Mouse (Mus musculus) lung, embryonic 16.5 days (tissue): ENCODE measurements around the gene Cryzl1. TPM values are rescaled to one million over a fixed set of nuclear protein-coding genes. Genes with fewer than 3 reads are reported as not detected.

Source experiments
- ATAC-seq: fragments of 200-750 bp; cut with Nextera tagmentation; 2 replicates; pipeline ENCODE4 v1.8.0; 2017; ENCODE audit warnings: low read depth, mild to moderate bottlenecking, moderate library complexity
- H3K27ac ChIP-seq: fragments of 300-500 bp; sonication (generic); 2 replicates; pipeline ENCODE4 v1.5.1; 2014; ENCODE audit warnings: mild to moderate bottlenecking, control low read depth, low read length
- H3K27me3 ChIP-seq: fragments of 300-500 bp; sonication (generic); 2 replicates; pipeline ENCODE4 v1.6.1; 2014; ENCODE audit warnings: low read depth, low read length, mixed read lengths; ENCODE audit not compliant: control insufficient read depth, insufficient read depth
- H3K36me3 ChIP-seq: fragments of 300-500 bp; sonication (generic); 2 replicates; pipeline ENCODE4 v1.6.1; 2014; ENCODE audit warnings: low read length; ENCODE audit not compliant: control insufficient read depth, insufficient read depth
- H3K4me1 ChIP-seq: fragments of 300-500 bp; sonication (generic); replicated peaks from 2 replicates; pipeline ENCODE4 v1.6.1; 2014; ENCODE audit warnings: low read length, mixed read lengths; ENCODE audit not compliant: control insufficient read depth, insufficient read depth
- H3K4me2 ChIP-seq: fragments of 300-500 bp; sonication (generic); 2 replicates; pipeline ENCODE4 v1.6.1; 2014; ENCODE audit warnings: low read depth, low read length, control low read depth
- H3K4me3 ChIP-seq: fragments of 300-500 bp; sonication (generic); 2 replicates; pipeline ENCODE4 v1.5.1; 2014; ENCODE audit warnings: mild to moderate bottlenecking, low read length, control low read depth
- H3K9ac ChIP-seq: fragments of 300-500 bp; sonication (generic); 2 replicates; pipeline ENCODE4 v1.6.1; 2014; ENCODE audit warnings: low read length, control low read depth
- H3K9me3 ChIP-seq: fragments of 300-500 bp; sonication (generic); 2 replicates; pipeline ENCODE4 v1.6.1; 2016; ENCODE audit warnings: low read length; ENCODE audit not compliant: control insufficient read depth
- WGBS: fragments of 180-500 bp; shearing (Covaris S2); extraction: QIAGEN DNeasy Blood & Tissue Kit; methylation state at CpG from one replicate; pipeline ENCODE4 v1.1.7; 2014; 5-methylcytosine and 5-hydroxymethylcytosine counted together
- polyA plus RNA-seq: library from polyadenylated mRNA; unstranded; fragments of >200 nt; fragmentation: Nextera tagmentation; extraction: Ambion mirVana; gene quantifications from 2 replicates; pipeline ENCODE4 v1.2.1, GENCODE M21; 2015

The Cryzl1 gene
- polyA plus RNA-seq, 1 experiment from 2014 or later, result 75.1 TPM

- no peaks in the 10 kb centered on the region for H3K36me3 ChIP-seq
- no peak overlapping the region for H3K27ac ChIP-seq
- peaks cover 18% of the 10 kb centered on the region for H3K4me1 ChIP-seq
- 54% methylated on average over 6 of the region's 6 CpGs for WGBS
- H3K4me3 ChIP-seq, result no peak overlapping the region
- ATAC-seq, result no peak
- H3K4me2 ChIP-seq, result no peak overlapping the region
- no peaks in the 10 kb centered on the region for H3K27me3 ChIP-seq
- no peak overlapping the region for H3K9ac ChIP-seq
- H3K9me3 ChIP-seq, result no peaks in the 10 kb centered on the region
Measured at GRCm38 (mm10) chr16:91764414-91764813, 35.6 kb upstream of the Cryzl1 start.

- 50% methylated on average over 6 of the region's 6 CpGs for WGBS
- ATAC-seq, result 0 out of 2 replicates have a peak, but pooled peaks have one; percentile 47
- H3K27me3 ChIP-seq, result no peaks in the 10 kb centered on the region
- no peaks in the 10 kb centered on the region for H3K36me3 ChIP-seq
- H3K4me1 ChIP-seq, result peaks cover 18% of the 10 kb centered on the region
- H3K9me3 ChIP-seq, result no peaks in the 10 kb centered on the region
- no peak overlapping the region for H3K9ac ChIP-seq
- no peak overlapping the region for H3K4me3 ChIP-seq
- H3K4me2 ChIP-seq, result no peak overlapping the region
- no peak overlapping the region for H3K27ac ChIP-seq
Measured at GRCm38 (mm10) chr16:91763975-91764374, 35.2 kb upstream of the Cryzl1 start.

GRCm38 (mm10) chr16:91762476-91762875 lies 33.7 kb upstream of the Cryzl1 start:
- H3K4me1 ChIP-seq, result peaks cover 18% of the 10 kb centered on the region
- ATAC-seq, result no peak
- 62% methylated on average over 7 of the region's 7 CpGs for WGBS

GRCm38 (mm10) chr16:91761761-91762160 lies 33.0 kb upstream of the Cryzl1 start:
- Histone ChIP-seq H3K4me2 (no peak overlapping the region), H3K4me3 (no peak overlapping the region), H3K4me1 (peaks cover 15% of the 10 kb centered on the region), H3K27ac (no peak overlapping the region), H3K27me3 (no peaks in the 10 kb centered on the region), H3K9me3 (no peaks in the 10 kb centered on the region), H3K36me3 (no peaks in the 10 kb centered on the region), H3K9ac (no peak overlapping the region)
- 59% methylated on average over 3 of the region's 3 CpGs for WGBS
- no peak for ATAC-seq

More at GRCm38 (mm10) chr16:91762476-91762875, 33.7 kb upstream of the Cryzl1 start:
- H3K4me3 ChIP-seq, result no peak overlapping the region
- no peaks in the 10 kb centered on the region for H3K36me3 ChIP-seq
- no peaks in the 10 kb centered on the region for H3K9me3 ChIP-seq
- H3K9ac ChIP-seq, result no peak overlapping the region
- H3K4me2 ChIP-seq, result no peak overlapping the region
- no peak overlapping the region for H3K27ac ChIP-seq
- no peaks in the 10 kb centered on the region for H3K27me3 ChIP-seq

GRCm38 (mm10) chr16:91761202-91761601 lies 32.4 kb upstream of the Cryzl1 start:
- 0 out of 2 replicates have a peak, but pooled peaks cover 12% of the 10 kb centered on the region for H3K4me1 ChIP-seq
- no peak overlapping the region for H3K4me2 ChIP-seq
- no peak overlapping the region for H3K27ac ChIP-seq
- H3K4me3 ChIP-seq, result no peak overlapping the region
- no peaks in the 10 kb centered on the region for H3K9me3 ChIP-seq
- WGBS, result 82% methylated on average over 9 of the region's 9 CpGs
- H3K27me3 ChIP-seq, result no peaks in the 10 kb centered on the region
- no peak for ATAC-seq
- no peaks in the 10 kb centered on the region for H3K36me3 ChIP-seq
- H3K9ac ChIP-seq, result no peak overlapping the region

GRCm38 (mm10) chr16:91754957-91755356 lies 26.2 kb upstream of the Cryzl1 start:
- no peak overlapping the region for H3K9ac ChIP-seq
- no peak overlapping the region for H3K27ac ChIP-seq
- H3K4me3 ChIP-seq, result no peak overlapping the region
- no peak overlapping the region for H3K4me2 ChIP-seq
- 79% methylated on average over 6 of the region's 6 CpGs for WGBS
- H3K27me3 ChIP-seq, result no peaks in the 10 kb centered on the region
- H3K4me1 ChIP-seq, result no peaks in the 10 kb centered on the region
- H3K9me3 ChIP-seq, result no peaks in the 10 kb centered on the region
- no peaks in the 10 kb centered on the region for H3K36me3 ChIP-seq
- no peak for ATAC-seq

GRCm38 (mm10) chr16:91753611-91754010 lies 24.8 kb upstream of the Cryzl1 start:
- Histone ChIP-seq H3K9me3 (no peaks in the 10 kb centered on the region), H3K4me1 (no peaks in the 10 kb centered on the region), H3K36me3 (no peaks in the 10 kb centered on the region), H3K4me3 (no peak overlapping the region), H3K9ac (no peak overlapping the region), H3K27me3 (no peaks in the 10 kb centered on the region), H3K27ac (no peak overlapping the region), H3K4me2 (no peak overlapping the region)
- WGBS, result 66% methylated on average over 4 of the region's 4 CpGs
- ATAC-seq, result no peak

- Histone ChIP-seq H3K4me2 (no peak overlapping the region), H3K9me3 (no peaks in the 10 kb centered on the region), H3K36me3 (no peaks in the 10 kb centered on the region), H3K27ac (no peak overlapping the region), H3K9ac (no peak overlapping the region), H3K27me3 (no peaks in the 10 kb centered on the region), H3K4me3 (no peak overlapping the region), H3K4me1 (peaks cover 3% of the 10 kb centered on the region; the same call in 1 of the 2 replicates)
- ATAC-seq, result no peak
- WGBS, result 72% methylated on average over 13 of the region's 13 CpGs
Measured at GRCm38 (mm10) chr16:91751644-91752385, 23.0 kb upstream of the Cryzl1 start.

- H3K4me1 ChIP-seq, result peaks cover 12% of the 10 kb centered on the region
- H3K4me2 ChIP-seq, result no peak overlapping the region
- H3K9me3 ChIP-seq, result no peaks in the 10 kb centered on the region
- no peak overlapping the region for H3K4me3 ChIP-seq
- 74% methylated on average over 6 of the region's 6 CpGs for WGBS
- no peak overlapping the region for H3K9ac ChIP-seq
- H3K36me3 ChIP-seq, result no peaks in the 10 kb centered on the region
- no peaks in the 10 kb centered on the region for H3K27me3 ChIP-seq
- no peak for ATAC-seq
- no peak overlapping the region for H3K27ac ChIP-seq
Measured at GRCm38 (mm10) chr16:91747567-91747966, 18.8 kb upstream of the Cryzl1 start.
